Mouse (Mus musculus) hindbrain, embryonic 15.5 days (tissue): ENCODE measurements around the gene Fth1. TPM values are rescaled to one million over a fixed set of nuclear protein-coding genes. Genes with fewer than 3 reads are reported as not detected.
A peak's percentile ranks its signal among the peaks of the same experiment; 100 is the strongest.

Source experiments
- ATAC-seq: fragments of 200-750 bp; cut with Nextera tagmentation; 2 replicates; pipeline ENCODE4 v1.8.0; 2017; ENCODE audit warnings: low read depth, moderate number of reproducible peaks, moderate TSS enrichment; ENCODE audit not compliant: low FRiP score
- H3K27ac ChIP-seq: fragments of 300-500 bp; sonication (generic); replicated peaks from 2 replicates; pipeline ENCODE4 v1.5.1; 2015; ENCODE audit warnings: mild to moderate bottlenecking, inconsistent platforms
- H3K27me3 ChIP-seq: fragments of 300-500 bp; sonication (generic); 2 replicates; pipeline ENCODE4 v1.6.1; 2015; ENCODE audit warnings: control low read depth, inconsistent platforms
- H3K36me3 ChIP-seq: fragments of 300-500 bp; sonication (generic); 2 replicates; pipeline ENCODE4 v1.6.1; 2015; ENCODE audit warnings: control low read depth, inconsistent platforms
- H3K4me1 ChIP-seq: fragments of 300-500 bp; sonication (generic); replicated peaks from 2 replicates; pipeline ENCODE4 v1.6.1; 2015; ENCODE audit warnings: control low read depth, inconsistent platforms
- H3K4me2 ChIP-seq: fragments of 300-500 bp; sonication (generic); 2 replicates; pipeline ENCODE4 v1.6.1; 2015; ENCODE audit warnings: moderate library complexity, mild to moderate bottlenecking, inconsistent platforms
- H3K4me3 ChIP-seq: fragments of 300-500 bp; sonication (generic); 2 replicates; pipeline ENCODE4 v1.5.1; 2015; ENCODE audit warnings: mild to moderate bottlenecking, inconsistent platforms
- H3K9ac ChIP-seq: fragments of 300-500 bp; sonication (generic); 2 replicates; pipeline ENCODE4 v1.6.1; 2015; ENCODE audit warnings: inconsistent platforms
- H3K9me3 ChIP-seq: fragments of 300-500 bp; sonication (generic); 2 replicates; pipeline ENCODE4 v1.6.1; 2016; ENCODE audit warnings: control low read depth, inconsistent platforms
- WGBS: fragments of 180-500 bp; shearing (Covaris S2); methylation state at CpG from one replicate; pipeline ENCODE4 v1.1.7; 2015; 5-methylcytosine and 5-hydroxymethylcytosine counted together
- polyA plus RNA-seq: library from polyadenylated mRNA; unstranded; fragments of >200 nt; fragmentation: Nextera tagmentation; extraction: Ambion mirVana; gene quantifications from 2 replicates; pipeline ENCODE4 v1.2.1, GENCODE M21; 2015

Fth1 gene
- polyA plus RNA-seq, 1 experiment from 2014 or later, result 1,700 TPM

- H3K9me3 ChIP-seq, result no peaks in the 10 kb centered on the region
- no peak overlapping the region for H3K4me2 ChIP-seq
- WGBS, result 93% methylated on average over 6 of the region's 6 CpGs
- H3K4me3 ChIP-seq, result no peak overlapping the region
- no peaks in the 10 kb centered on the region for H3K27me3 ChIP-seq
- no peak for ATAC-seq
- no peak overlapping the region for H3K27ac ChIP-seq
- peaks cover 20% of the 10 kb centered on the region for H3K4me1 ChIP-seq
- no peak overlapping the region for H3K9ac ChIP-seq
- peaks cover 15% of the 10 kb centered on the region for H3K36me3 ChIP-seq
Observed at GRCm38 (mm10) chr19:9985190-9985899, 4.9 kb downstream of the Fth1 start.

DNA sequence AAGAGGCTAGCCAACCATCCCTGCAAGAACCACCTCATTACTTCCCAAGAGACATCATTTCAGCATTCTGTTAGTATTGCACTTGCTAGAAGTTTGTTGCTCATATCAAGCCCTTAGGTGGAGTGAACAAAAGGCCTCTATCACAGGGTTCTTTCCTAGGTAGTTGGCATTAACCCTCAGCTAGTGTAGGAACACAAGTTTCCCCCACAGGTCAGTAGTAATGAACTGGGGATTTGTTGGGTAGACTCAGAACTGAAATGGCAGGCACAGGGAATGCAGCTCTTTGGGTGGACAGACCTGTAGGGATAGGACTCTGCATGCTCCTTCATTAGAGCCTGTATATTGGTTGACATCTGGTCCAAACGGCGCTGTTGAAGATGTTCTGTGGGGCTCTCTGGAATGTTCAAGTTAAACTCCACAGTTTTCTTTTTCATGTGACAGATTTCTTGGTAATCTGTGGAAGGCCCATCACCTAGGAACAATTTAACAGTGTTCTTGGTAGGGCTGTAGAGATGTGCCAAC is 5.6 kb downstream of the Fth1 start:
- no peak overlapping the region for H3K4me3 ChIP-seq
- ATAC-seq, result no peak
- WGBS, result 89% methylated on average over 2 of the region's 2 CpGs
- peaks cover 20% of the 10 kb centered on the region for H3K4me1 ChIP-seq
- no peak overlapping the region for H3K4me2 ChIP-seq
- H3K9me3 ChIP-seq, result no peaks in the 10 kb centered on the region
- no peak overlapping the region for H3K27ac ChIP-seq
- peaks cover 15% of the 10 kb centered on the region for H3K36me3 ChIP-seq
- no peaks in the 10 kb centered on the region for H3K27me3 ChIP-seq
- H3K9ac ChIP-seq, result no peak overlapping the region

DNA sequence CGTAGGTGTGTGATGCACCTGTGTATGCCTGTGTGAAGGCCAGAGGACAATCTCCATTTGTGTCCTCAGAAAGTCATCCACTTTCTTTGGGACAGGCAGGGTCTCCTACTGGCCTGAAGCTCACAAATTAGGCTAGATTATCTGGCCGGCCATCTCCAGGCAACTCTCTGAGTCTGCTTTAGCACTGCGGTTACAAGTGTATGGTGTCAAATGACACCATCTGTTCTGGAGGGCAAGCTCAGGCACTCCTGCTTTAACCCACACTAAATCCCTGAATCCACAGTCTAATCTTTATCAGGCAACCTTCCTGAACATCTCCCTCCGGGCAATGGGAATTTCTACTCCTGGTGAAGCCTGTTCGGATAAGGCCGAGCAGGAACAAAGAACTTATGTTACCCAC is 6.8 kb downstream of the Fth1 start:
- 74% methylated on average over 6 of the region's 6 CpGs for WGBS
- no peak for ATAC-seq
- H3K9me3 ChIP-seq, result no peaks in the 10 kb centered on the region
- no peak overlapping the region for H3K4me3 ChIP-seq
- no peak overlapping the region for H3K9ac ChIP-seq
- H3K4me2 ChIP-seq, result no peak overlapping the region
- H3K4me1 ChIP-seq, result peaks cover 12% of the 10 kb centered on the region
- no peak overlapping the region for H3K27ac ChIP-seq
- peaks cover 15% of the 10 kb centered on the region for H3K36me3 ChIP-seq
- H3K27me3 ChIP-seq, result no peaks in the 10 kb centered on the region

- H3K36me3 ChIP-seq, result peaks cover 15% of the 10 kb centered on the region
- no peak overlapping the region for H3K4me3 ChIP-seq
- H3K4me1 ChIP-seq, result peaks cover 14% of the 10 kb centered on the region
- ATAC-seq, result no peak
- no peak overlapping the region for H3K4me2 ChIP-seq
- no peak overlapping the region for H3K9ac ChIP-seq
- H3K9me3 ChIP-seq, result no peaks in the 10 kb centered on the region
- no peak overlapping the region for H3K27ac ChIP-seq
- no peaks in the 10 kb centered on the region for H3K27me3 ChIP-seq
Observed at GRCm38 (mm10) chr19:9987593-9987992, 7.2 kb downstream of the Fth1 start.

DNA sequence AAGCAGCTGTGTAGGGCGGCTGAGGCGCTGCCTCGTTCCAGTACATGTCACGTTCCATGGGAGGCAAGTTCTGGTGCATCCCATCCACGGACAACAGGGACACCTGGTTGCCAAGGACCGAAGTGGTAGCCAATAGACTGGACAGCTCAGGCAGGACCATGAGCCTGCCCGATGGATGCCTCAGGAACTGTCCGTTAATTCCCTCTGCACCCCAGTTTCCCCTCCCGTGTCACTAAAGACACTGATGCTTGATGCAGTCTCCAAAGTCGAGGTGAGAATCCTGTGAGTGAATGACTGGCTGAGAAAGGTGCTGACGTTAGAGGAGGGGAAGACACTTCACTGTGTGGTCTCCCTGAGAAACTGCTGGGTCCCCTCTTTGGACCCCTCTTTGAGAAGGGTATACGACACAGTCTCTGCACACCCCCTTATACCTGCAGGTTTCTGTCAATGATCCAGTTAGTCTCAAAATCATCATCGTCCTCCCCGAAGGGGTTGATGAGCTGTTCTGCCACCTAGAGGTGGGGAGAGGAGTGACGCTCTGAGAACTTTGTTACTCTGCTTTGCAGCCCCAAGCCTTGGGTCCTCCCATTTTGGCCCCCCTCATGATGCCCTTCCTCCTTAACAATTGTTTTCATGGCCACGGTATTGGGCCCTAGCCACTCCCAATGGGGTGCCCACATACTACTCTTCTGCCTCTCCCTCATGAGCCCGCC is 8.9 kb downstream of the Fth1 start:
- Histone ChIP-seq H3K27me3 (no peaks in the 10 kb centered on the region), H3K27ac (no peak overlapping the region), H3K9ac (no peak overlapping the region), H3K4me3 (no peak overlapping the region), H3K4me1 (peaks cover 10% of the 10 kb centered on the region), H3K36me3 (peaks cover 15% of the 10 kb centered on the region), H3K4me2 (no peak overlapping the region), H3K9me3 (no peaks in the 10 kb centered on the region)
- 69% methylated on average over 17 of the region's 17 CpGs for WGBS
- no peak for ATAC-seq

DNA sequence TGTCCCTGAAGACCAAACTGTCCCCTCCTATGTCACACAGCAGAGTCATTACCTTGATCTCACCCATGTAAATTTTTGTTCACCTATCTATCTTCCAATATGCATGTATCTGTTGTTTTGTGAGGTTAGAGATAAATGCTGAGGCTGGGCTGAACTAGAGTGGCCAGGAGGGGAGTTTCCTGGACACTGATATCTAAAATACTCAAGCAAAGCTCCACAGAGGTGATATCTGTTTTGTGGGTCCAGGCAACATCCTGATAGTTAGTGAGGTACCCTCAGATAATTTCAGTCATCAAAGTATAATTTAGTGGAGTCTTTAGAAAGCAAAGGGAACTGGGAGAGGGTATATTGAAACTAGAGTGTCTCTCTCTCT is 9.5 kb downstream of the Fth1 start:
- Histone ChIP-seq H3K36me3 (peaks cover 12% of the 10 kb centered on the region), H3K9ac (no peak overlapping the region), H3K4me2 (no peak overlapping the region), H3K4me3 (no peak overlapping the region), H3K9me3 (no peaks in the 10 kb centered on the region), H3K4me1 (peaks cover 8% of the 10 kb centered on the region), H3K27ac (no peak overlapping the region), H3K27me3 (no peaks in the 10 kb centered on the region)
- no peak for ATAC-seq

DNA sequence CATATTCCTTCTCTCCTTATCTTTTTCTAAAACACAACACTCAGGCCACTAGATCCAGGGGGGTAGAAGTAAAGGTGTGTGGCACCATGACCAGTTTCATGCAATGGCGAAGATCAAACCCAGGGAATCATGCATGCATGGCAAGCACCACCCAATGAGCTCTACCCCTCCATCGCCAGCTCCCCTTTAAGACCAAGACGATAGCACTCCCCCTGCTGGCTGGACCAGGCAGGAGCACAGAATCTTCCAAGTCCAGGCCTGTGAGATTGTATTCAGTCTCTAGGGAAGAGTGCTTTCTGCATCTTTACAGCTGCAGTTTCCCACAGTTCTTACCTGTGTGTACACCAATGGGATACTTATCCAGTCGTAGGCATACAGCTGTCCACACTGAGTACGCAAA is 10.9 kb downstream of the Fth1 start:
- Histone ChIP-seq H3K4me1 (peaks cover 8% of the 10 kb centered on the region), H3K27ac (no peak overlapping the region), H3K27me3 (no peaks in the 10 kb centered on the region), H3K36me3 (no peaks in the 10 kb centered on the region), H3K4me3 (no peak overlapping the region), H3K4me2 (no peak overlapping the region), H3K9me3 (no peaks in the 10 kb centered on the region), H3K9ac (no peak overlapping the region)
- no peak for ATAC-seq
- WGBS, result 25% methylated on average over 5 of the region's 5 CpGs

DNA sequence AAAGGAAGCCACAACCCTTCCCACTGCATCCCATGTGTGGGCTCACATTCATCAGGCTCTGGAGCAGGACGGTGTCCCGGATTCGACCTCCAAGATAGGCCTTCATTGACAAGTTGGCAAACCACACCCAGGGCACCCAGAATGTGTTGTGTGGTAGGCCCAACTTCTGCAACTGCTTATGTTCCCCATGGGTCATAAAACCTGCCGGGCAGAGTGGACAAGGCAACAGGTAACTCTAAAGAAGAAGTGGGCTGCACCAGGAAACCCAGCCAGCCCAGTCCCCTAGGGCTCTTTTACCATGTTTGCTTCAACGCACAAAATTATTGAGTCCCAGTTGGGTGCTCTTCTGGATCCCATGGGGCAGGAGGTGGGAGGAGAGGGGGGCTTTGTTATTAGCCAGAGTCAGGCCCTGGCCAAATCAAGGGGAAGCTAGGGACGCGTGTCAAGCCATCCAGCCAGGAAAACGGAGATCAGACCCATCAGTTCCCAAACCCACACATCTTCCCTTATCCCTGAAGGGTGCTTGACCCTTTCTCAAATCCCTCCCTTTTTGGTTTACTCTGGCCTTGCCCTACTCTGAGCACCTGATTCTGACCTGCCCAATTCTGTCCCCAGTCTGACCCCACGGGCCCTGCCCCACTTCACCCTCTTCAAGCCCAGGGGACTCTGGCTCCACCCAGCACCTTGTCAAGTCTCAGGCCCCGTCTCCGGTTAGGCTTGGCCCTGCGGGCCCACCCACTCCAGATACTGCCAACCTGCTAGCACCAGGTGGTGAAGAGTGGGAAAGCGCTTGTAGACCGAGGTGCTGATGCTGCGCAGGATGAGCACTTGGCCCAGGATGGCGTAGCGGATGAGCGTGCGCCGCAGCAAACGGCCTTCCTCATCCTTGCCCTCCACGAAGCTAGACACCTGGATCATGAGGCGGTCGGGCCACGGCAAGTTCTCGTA is 11.9 kb downstream of the Fth1 start:
- H3K27ac ChIP-seq, result peak overlapping the region; percentile 26; the same call in 1 of the 2 replicates
- no peaks in the 10 kb centered on the region for H3K27me3 ChIP-seq
- peak overlapping the region; percentile 31 for H3K4me3 ChIP-seq
- peak; percentile 72 for ATAC-seq
- peak overlapping the region; percentile 57 for H3K4me2 ChIP-seq
- no peaks in the 10 kb centered on the region for H3K36me3 ChIP-seq
- H3K4me1 ChIP-seq, result peaks cover 8% of the 10 kb centered on the region
- H3K9me3 ChIP-seq, result no peaks in the 10 kb centered on the region
- H3K9ac ChIP-seq, result 0 out of 2 replicates have a peak overlapping the region, but pooled peaks have one; percentile 24
- WGBS, result 50% methylated on average over 26 of the region's 26 CpGs

DNA sequence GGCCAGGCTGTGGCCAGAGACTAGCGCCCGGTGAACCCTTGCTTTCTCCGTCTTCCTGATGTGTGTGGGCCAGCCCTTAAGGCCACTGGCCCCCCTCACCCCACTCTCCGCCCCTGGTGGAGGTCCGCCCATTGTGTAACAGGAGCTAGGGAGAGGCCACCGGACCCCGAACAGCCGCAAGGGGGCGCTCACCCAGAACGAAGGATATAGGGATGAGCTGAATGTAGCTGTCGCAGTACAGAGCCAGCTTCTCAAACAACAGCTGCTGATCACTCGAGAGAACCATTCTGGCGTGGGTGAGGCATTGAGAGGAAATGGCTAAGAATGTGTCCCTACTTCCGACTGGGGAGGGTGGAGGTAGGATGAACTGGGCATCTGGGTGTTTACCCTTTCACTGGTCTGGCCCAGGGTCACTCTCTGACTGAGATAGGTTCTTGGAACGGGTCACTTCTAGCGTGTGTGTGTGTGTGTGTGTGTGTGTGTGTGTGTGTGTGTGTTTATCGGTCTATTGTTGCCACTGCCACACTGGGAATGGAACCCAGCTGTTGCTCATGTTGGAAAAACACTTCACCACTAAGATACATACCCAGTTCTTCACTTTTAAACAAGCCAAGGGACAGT is 12.7 kb downstream of the Fth1 start:
- no peaks in the 10 kb centered on the region for H3K27me3 ChIP-seq
- no peaks in the 10 kb centered on the region for H3K9me3 ChIP-seq
- H3K4me1 ChIP-seq, result peaks cover 8% of the 10 kb centered on the region
- peak overlapping the region; percentile 31 for H3K4me3 ChIP-seq
- 8% methylated on average over 17 of the region's 17 CpGs for WGBS
- no peaks in the 10 kb centered on the region for H3K36me3 ChIP-seq
- peak overlapping the region; percentile 57 for H3K4me2 ChIP-seq
- H3K27ac ChIP-seq, result peak overlapping the region; percentile 26; the same call in 1 of the 2 replicates
- ATAC-seq, result peak; percentile 90
- peak overlapping the region; percentile 24; the same call in 1 of the 2 replicates for H3K9ac ChIP-seq

DNA sequence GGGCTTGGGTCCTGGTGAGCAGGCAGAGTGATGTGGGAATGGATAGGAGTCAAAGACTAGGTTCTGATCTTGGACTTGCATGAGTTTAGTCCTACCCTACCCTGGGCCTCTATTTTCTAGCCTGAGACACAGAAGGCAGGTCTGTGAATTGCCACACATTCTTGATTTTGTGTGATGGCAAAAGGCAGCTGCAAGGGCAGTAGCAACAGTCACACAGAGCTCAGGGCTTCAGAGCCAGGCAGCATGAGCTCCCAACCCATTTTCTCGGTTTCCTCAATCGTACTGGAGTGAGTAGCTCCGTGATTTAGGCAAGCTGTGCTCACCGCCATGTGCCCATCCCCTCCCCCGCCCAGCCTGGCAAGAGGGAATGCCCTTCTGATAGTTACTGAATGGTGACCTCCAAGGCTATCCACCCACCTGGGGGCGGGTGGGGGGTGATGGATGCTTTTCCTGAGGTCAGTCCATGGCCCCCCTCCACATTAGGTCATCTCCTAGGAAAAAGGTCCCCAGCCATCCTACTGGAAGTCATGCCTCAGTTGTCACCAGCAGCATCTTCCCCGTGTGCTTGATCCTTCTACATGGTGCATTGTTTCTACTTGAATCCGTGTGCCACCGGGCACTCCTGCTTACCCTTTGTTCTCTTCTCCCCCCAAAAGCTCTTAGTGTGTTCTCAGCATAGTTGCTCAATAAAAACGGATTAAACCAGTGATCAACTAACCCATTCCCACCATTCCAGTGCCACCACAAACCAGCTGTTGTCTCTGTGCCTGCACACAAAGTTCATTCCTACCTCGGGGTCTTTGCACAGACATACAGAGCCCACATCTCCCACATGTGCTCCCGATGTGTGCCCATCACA is 17.0 kb downstream of the Fth1 start:
- 75% methylated on average over 12 of the region's 12 CpGs for WGBS
- peaks cover 8% of the 10 kb centered on the region for H3K4me1 ChIP-seq
- no peak overlapping the region for H3K27ac ChIP-seq
- no peak overlapping the region for H3K9ac ChIP-seq
- H3K36me3 ChIP-seq, result no peaks in the 10 kb centered on the region
- no peak overlapping the region for H3K4me2 ChIP-seq
- H3K9me3 ChIP-seq, result no peaks in the 10 kb centered on the region
- H3K27me3 ChIP-seq, result no peaks in the 10 kb centered on the region
- H3K4me3 ChIP-seq, result no peak overlapping the region
- ATAC-seq, result no peak

- no peak overlapping the region for H3K27ac ChIP-seq
- no peaks in the 10 kb centered on the region for H3K9me3 ChIP-seq
- no peaks in the 10 kb centered on the region for H3K36me3 ChIP-seq
- H3K4me3 ChIP-seq, result no peak overlapping the region
- peaks cover 2% of the 10 kb centered on the region for H3K4me1 ChIP-seq
- H3K9ac ChIP-seq, result no peak overlapping the region
- 83% methylated on average over 2 of the region's 2 CpGs for WGBS
- H3K4me2 ChIP-seq, result no peak overlapping the region
- ATAC-seq, result no peak
- no peaks in the 10 kb centered on the region for H3K27me3 ChIP-seq
Observed at GRCm38 (mm10) chr19:9998063-9998416, 17.6 kb downstream of the Fth1 start.
